Mouse (Mus musculus) small intestine, adult 2 months (tissue): Measurements from ENCODE around the gene Mrps18a. TPM values are rescaled to one million over a fixed set of nuclear protein-coding genes. Genes with fewer than 3 reads are reported as not detected.

Source experiments
- H3K27ac ChIP-seq: fragments of 200-500 bp; 2 replicates; pipeline ENCODE4 v1.5.1; 2012; ENCODE audit warnings: low read depth, low read length, control low read depth, inconsistent platforms; ENCODE audit not compliant: insufficient read depth
- H3K27me3 ChIP-seq: fragments of 200-500 bp; 2 replicates; pipeline ENCODE4 v1.6.1; 2012; ENCODE audit warnings: mild to moderate bottlenecking, moderate library complexity, low read length, inconsistent platforms; ENCODE audit not compliant: control insufficient read depth, insufficient read depth
- H3K36me3 ChIP-seq: fragments of 200-500 bp; 2 replicates; pipeline ENCODE4 v1.6.1; 2012; ENCODE audit warnings: mild to moderate bottlenecking, low read length, control low read depth, inconsistent platforms; ENCODE audit not compliant: control insufficient read depth, insufficient read depth
- H3K4me1 ChIP-seq: fragments of 200-500 bp; 2 replicates; pipeline ENCODE4 v1.6.1; 2012; ENCODE audit warnings: low read length, inconsistent platforms, mixed read lengths; ENCODE audit not compliant: control insufficient read depth, insufficient read depth, insufficient read length
- H3K4me3 ChIP-seq: fragments of 200-500 bp; 2 replicates; pipeline ENCODE4 v1.5.1; 2012; ENCODE audit warnings: low read depth, mild to moderate bottlenecking, control low read depth, inconsistent platforms, low read length, moderate library complexity
- CTCF ChIP-seq: fragments of 200-500 bp; IDR thresholded peaks from 2 replicates; pipeline ENCODE4 v1.5.1; 2012; ENCODE audit warnings: low read depth, mild to moderate bottlenecking, control low read depth, inconsistent platforms, low read length, moderate library complexity, mixed read lengths; ENCODE audit not compliant: insufficient replicate concordance, insufficient read length; ENCODE audit errors: extremely low read depth
- POLR2A ChIP-seq: fragments of 200-500 bp; IDR thresholded peaks from 2 replicates; pipeline ENCODE4 v1.6.1; 2012; ENCODE audit warnings: low read depth, mild to moderate bottlenecking, control low read depth, inconsistent platforms, low read length, moderate library complexity
- WGBS: fragments of 180-500 bp; shearing (Covaris S2); methylation state at CpG from one replicate; pipeline ENCODE4 v1.1.7; 2018; 5-methylcytosine and 5-hydroxymethylcytosine counted together
- polyA plus RNA-seq: library from polyadenylated mRNA; depleted of rRNA; stranded (reverse); fragments of >200 nt; gene quantifications from 2 replicates; pipeline ENCODE4 v1.2.3, GENCODE M21; 2012

The Mrps18a gene
- polyA plus RNA-seq, 1 experiment, result 19.5 TPM

- no peaks in the 10 kb centered on the region for H3K36me3 ChIP-seq
- H3K4me3 ChIP-seq, result no peak overlapping the region
- peaks cover 5% of the 10 kb centered on the region for H3K4me1 ChIP-seq
- 83% methylated on average over 9 of the region's 9 CpGs for WGBS
- H3K27me3 ChIP-seq, result no peaks in the 10 kb centered on the region; the same call in 1 of the 2 replicates
- no peak for TF ChIP-seq POLR2A
- no peak for TF ChIP-seq CTCF
- H3K27ac ChIP-seq, result no peak overlapping the region; the same call in 1 of the 2 replicates
Observed at GRCm38 (mm10) chr17:46101906-46102305, 8.9 kb upstream of the Mrps18a start.

GRCm38 (mm10) chr17:46102608-46103159 lies 8.1 kb upstream of the Mrps18a start:
- Histone ChIP-seq H3K4me1 (peaks cover 5% of the 10 kb centered on the region), H3K36me3 (no peaks in the 10 kb centered on the region), H3K27ac (no peak overlapping the region), H3K27me3 (no peaks in the 10 kb centered on the region; the same call in 1 of the 2 replicates), H3K4me3 (no peak overlapping the region)
- TF ChIP-seq POLR2A, result no peak
- TF ChIP-seq CTCF, result no peak
- WGBS, result 76% methylated on average over 8 of the region's 8 CpGs

GRCm38 (mm10) chr17:46104487-46104886 lies 6.3 kb upstream of the Mrps18a start:
- Histone ChIP-seq H3K27ac (peak overlapping the region; percentile 20; the same call in 1 of the 2 replicates), H3K36me3 (no peaks in the 10 kb centered on the region), H3K4me3 (no peak overlapping the region), H3K4me1 (no peaks in the 10 kb centered on the region), H3K27me3 (no peaks in the 10 kb centered on the region; the same call in 1 of the 2 replicates)
- TF ChIP-seq POLR2A, result no peak
- no peak for TF ChIP-seq CTCF
- WGBS, result 36% methylated on average over 12 of the region's 12 CpGs

GRCm38 (mm10) chr17:46108286-46108685 lies 2.5 kb upstream of the Mrps18a start:
- Histone ChIP-seq H3K4me1 (no peaks in the 10 kb centered on the region; the same call in 1 of the 2 replicates), H3K4me3 (no peak overlapping the region), H3K27ac (no peak overlapping the region), H3K36me3 (no peaks in the 10 kb centered on the region), H3K27me3 (peaks cover 2% of the 10 kb centered on the region; the same call in 1 of the 2 replicates)
- TF ChIP-seq POLR2A (no peak), CTCF (no peak)
- 75% methylated on average over 4 of the region's 4 CpGs for WGBS

- Histone ChIP-seq H3K36me3 (peaks cover 13% of the 10 kb centered on the region), H3K27ac (no peak overlapping the region), H3K27me3 (no peaks in the 10 kb centered on the region), H3K4me3 (no peak overlapping the region), H3K4me1 (no peaks in the 10 kb centered on the region; the same call in 1 of the 2 replicates)
- TF ChIP-seq CTCF, result no peak
- TF ChIP-seq POLR2A, result no peak
- WGBS, result 34% methylated on average over 2 of the region's 2 CpGs
Observed at GRCm38 (mm10) chr17:46115489-46115888, 4.7 kb downstream of the Mrps18a start.

- Histone ChIP-seq H3K4me3 (no peak overlapping the region), H3K36me3 (peaks cover 13% of the 10 kb centered on the region), H3K27ac (no peak overlapping the region), H3K27me3 (no peaks in the 10 kb centered on the region), H3K4me1 (no peaks in the 10 kb centered on the region; the same call in 1 of the 2 replicates)
- 85% methylated on average over 11 of the region's 11 CpGs for WGBS
- no peak for TF ChIP-seq POLR2A
- no peak for TF ChIP-seq CTCF
Observed at GRCm38 (mm10) chr17:46116138-46116537, 5.4 kb downstream of the Mrps18a start.

- Histone ChIP-seq H3K27me3 (no peaks in the 10 kb centered on the region), H3K27ac (no peak overlapping the region), H3K36me3 (peaks cover 14% of the 10 kb centered on the region), H3K4me1 (no peaks in the 10 kb centered on the region), H3K4me3 (no peak overlapping the region)
- TF ChIP-seq POLR2A (no peak), CTCF (no peak)
- WGBS, result 90% methylated on average over 3 of the region's 3 CpGs
Observed at GRCm38 (mm10) chr17:46116881-46117280, 6.1 kb downstream of the Mrps18a start.
